Mouse (Mus musculus): ENCODE data around the gene Lsm4. TPM values are rescaled to one million over a fixed set of nuclear protein-coding genes. Genes with fewer than 3 reads are reported as not detected.

The Lsm4 gene
- total RNA-seq, 2 experiments from 2014 or later, result 72.3 to 76.5 TPM

DNA sequence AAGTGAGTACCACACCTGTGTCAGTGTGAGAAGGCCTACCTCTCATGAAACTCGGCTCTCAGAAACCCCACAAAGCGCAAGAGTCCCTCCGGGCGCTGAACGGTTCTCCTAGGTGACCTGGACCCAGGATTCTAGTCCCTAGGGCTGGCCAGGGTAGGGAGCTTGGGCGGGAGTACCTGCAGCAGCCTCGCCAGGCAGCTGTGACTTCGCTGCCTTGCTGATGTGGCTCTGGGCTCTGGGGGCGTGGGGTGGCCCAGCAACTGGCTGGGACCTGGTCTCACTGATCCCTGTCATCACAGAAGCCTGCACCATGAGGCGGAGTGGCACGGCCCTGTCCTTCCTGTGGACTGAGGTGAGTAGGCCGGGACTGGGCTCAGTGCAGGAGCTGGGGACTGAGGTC, 51.2 kb downstream of the Lsm4 start:
- no peak for DNase-seq (ENCODE audit: low spot score in 2 of 2)

DNA sequence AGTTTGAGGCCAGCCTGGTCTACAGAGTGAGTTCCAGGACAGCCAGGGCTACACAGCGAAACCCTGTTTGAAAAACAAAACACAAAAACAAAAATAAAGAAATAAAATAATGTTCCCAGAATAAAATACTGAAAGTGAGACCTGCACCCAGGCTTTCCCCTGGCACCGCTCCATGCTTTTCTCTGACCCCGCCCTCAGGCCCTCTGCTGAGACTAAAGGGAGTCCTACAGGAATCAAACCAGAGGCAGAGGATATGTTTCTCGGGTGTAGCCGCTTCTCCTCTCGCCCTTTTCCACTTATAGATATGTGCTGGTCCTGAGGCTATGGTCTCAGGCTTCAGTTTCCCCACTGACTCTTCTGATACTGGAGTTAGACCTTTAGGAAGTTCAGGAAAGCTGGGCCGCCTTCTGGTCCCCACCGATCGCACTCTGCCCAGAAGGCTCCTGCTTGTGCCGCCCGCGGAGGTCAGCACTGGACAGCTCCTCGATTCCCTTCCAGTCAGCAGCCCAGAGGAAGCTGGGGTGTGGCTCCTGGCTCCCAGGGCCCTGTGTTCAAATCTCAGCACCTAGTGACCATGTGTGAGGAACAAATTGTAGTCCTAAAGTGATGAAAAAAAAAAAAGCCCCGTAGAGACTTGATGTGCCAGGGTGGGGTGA, 52.9 kb downstream of the Lsm4 start:
- DNase-seq (ENCODE audit: low spot score in 2 of 2), result no peak

DNA sequence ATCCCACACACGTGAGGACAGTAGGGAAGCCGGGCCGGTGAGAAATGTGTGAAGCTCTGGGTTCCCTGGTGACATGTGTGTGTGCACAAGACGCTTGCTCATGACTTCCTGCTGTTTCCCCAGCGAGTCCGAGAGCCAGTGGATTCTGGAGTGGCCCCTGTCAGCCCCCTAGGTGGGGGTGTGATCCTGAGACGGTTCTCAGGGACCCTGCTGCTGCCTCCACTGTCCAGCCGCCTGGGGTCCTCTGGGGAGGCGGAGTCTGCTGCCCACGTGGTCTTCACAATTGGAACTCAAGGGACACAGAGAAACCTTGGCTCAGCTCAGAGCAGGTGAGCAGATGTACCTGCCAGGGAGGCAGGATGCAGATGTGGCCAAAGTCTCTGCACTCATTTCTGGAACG, 53.7 kb downstream of the Lsm4 start:
- no peak for DNase-seq (ENCODE audit: low spot score in 2 of 2)

Other genes starting within 250 kb of the Lsm4 start
- gene Crtc1, start 233.7 kb upstream of the Lsm4 start, total RNA-seq (2021), result 100 to 1,000 TPM; 103 to 114 TPM
- gene Klhl26, start 196.3 kb upstream of the Lsm4 start, total RNA-seq (2021), result 10 to 100 TPM; 35.6 to 38.4 TPM
- 100 to 1,000 TPM; 174 to 175 TPM for gene Tmem59l, start 185.9 kb upstream of the Lsm4 start, total RNA-seq (2021)
- gene Crlf1, start 180.1 kb upstream of the Lsm4 start, total RNA-seq (2021), result 10 to 100 TPM; 21.3 to 22.0 TPM
- gene Rex1bd, start 166.5 kb upstream of the Lsm4 start, total RNA-seq (2021), result 100 to 1,000 TPM in 1 of 2 experiments, 10 to 100 TPM in 1; 97.8 to 106 TPM
- 1,000 to 10,000 TPM in 1 of 2 experiments, 100 to 1,000 TPM in 1; 916 to 1,148 TPM for gene Uba52, start 162.4 kb upstream of the Lsm4 start, total RNA-seq (2021)
- 100 to 1,000 TPM; 337 to 361 TPM for gene Fkbp8, start 145.5 kb upstream of the Lsm4 start, total RNA-seq (2021)
- gene Kxd1, start 145.3 kb upstream of the Lsm4 start, total RNA-seq (2021), result 10 to 100 TPM; 33.1 to 35.3 TPM
- 10 to 100 TPM; 15.8 to 16.4 TPM for gene Ell, start 133.8 kb upstream of the Lsm4 start, total RNA-seq (2021)
- gene Isyna1, start 78.9 kb upstream of the Lsm4 start, total RNA-seq (2021), result 10 to 100 TPM; 56.5 to 57.8 TPM
- 100 to 1,000 TPM; 225 to 240 TPM for gene Ssbp4, start 64.4 kb upstream of the Lsm4 start, total RNA-seq (2021)
- 1 to 10 TPM in 1 of 2 experiments, under 1 TPM in 1; 0.96 to 2.3 TPM for gene Lrrc25, start 57.1 kb upstream of the Lsm4 start, total RNA-seq (2021)
- gene Gdf15, start 40.8 kb upstream of the Lsm4 start, total RNA-seq (2021), result not detected
- gene Pgpep1, start 12.9 kb upstream of the Lsm4 start, total RNA-seq (2021), result 10 to 100 TPM; 25.8 to 31.9 TPM
- gene Jund, start 25.7 kb downstream of the Lsm4 start, total RNA-seq (2021), result 100 to 1,000 TPM; 166 to 187 TPM
- gene Iqcn, start 30.2 kb downstream of the Lsm4 start, total RNA-seq (2021), result under 1 TPM in 1 of 2 experiments, not detected in 1; 0.07 TPM
- gene Gm3336, start 45.3 kb downstream of the Lsm4 start, total RNA-seq (2021), result not detected
- gene Pde4c, start 50.5 kb downstream of the Lsm4 start, total RNA-seq (2021), result under 1 TPM; 0.51 to 0.64 TPM
- 100 to 1,000 TPM; 584 to 714 TPM for gene Rab3a, start 81.4 kb downstream of the Lsm4 start, total RNA-seq (2021)
- 10 to 100 TPM; 45.3 to 49.9 TPM for gene Mpv17l2, start 87.7 kb downstream of the Lsm4 start, total RNA-seq (2021)
- 100 to 1,000 TPM; 170 to 174 TPM for gene Pik3r2, start 103.5 kb downstream of the Lsm4 start, total RNA-seq (2021)
- gene Mast3, start 131.8 kb downstream of the Lsm4 start, total RNA-seq (2021), result 100 to 1,000 TPM; 179 to 186 TPM
- under 1 TPM; 0.30 to 0.38 TPM for gene Il12rb1, start 135.2 kb downstream of the Lsm4 start, total RNA-seq (2021)
- 10 to 100 TPM; 15.7 to 18.1 TPM for gene Arrdc2, start 166.5 kb downstream of the Lsm4 start, total RNA-seq (2021)
- 10 to 100 TPM; 25.3 to 28.3 TPM for gene Kcnn1, start 190.0 kb downstream of the Lsm4 start, total RNA-seq (2021)
- gene Ccdc124, start 200.7 kb downstream of the Lsm4 start, total RNA-seq (2021), result 100 to 1,000 TPM in 1 of 2 experiments, 10 to 100 TPM in 1; 97.6 to 108 TPM
- gene Slc5a5, start 219.5 kb downstream of the Lsm4 start, total RNA-seq (2021), result 1 to 10 TPM; 5.2 to 6.9 TPM
- gene Rpl18a, start 224.2 kb downstream of the Lsm4 start, total RNA-seq (2021), result 100 to 1,000 TPM; 832 to 857 TPM
- gene Map1s, start 232.7 kb downstream of the Lsm4 start, total RNA-seq (2021), result 100 to 1,000 TPM in 1 of 2 experiments, 10 to 100 TPM in 1; 75.1 to 101 TPM